Mouse (Mus musculus): Measurements from ENCODE around the gene Mov10.
"Not testable (repeated sequence)": the region's sequence is repeated elsewhere in the genome, so short reads cannot be mapped to it uniquely, and the experiment has no call there.

DNA sequence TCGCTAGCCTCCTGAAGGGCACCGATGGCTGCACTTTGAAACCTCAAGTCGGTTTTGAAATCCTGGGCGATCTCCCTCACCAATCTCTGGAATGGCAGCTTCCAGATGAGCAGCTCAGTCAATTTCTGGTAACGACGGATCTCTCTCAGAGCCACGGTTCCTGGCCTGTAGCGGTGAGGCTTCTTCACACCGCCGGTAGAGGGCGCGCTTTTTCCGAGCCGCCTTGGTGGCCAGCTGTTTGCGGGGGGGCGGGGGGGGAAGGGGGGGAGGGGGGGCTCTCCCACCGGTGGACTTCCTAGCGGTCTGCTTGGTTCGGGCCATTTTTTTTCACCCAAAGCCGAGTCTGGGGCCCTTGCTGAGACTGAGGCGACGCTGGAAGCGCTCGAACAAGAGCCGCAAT is 65.5 kb downstream of the Mov10 start:
- peak; percentile 71 for TF ChIP-seq CTCF (IDR thresholded peaks at IDR 0.05; ENCODE audit: low read depth)
- not testable (repeated sequence) for TF ChIP-seq EP300 (IDR thresholded peaks at IDR 0.05; ENCODE audit: low read depth)
